Mouse (Mus musculus) midbrain, embryonic 13.5 days (tissue): ENCODE results near the gene Bsn. TPM values are rescaled to one million over a fixed set of nuclear protein-coding genes. Genes with fewer than 3 reads are reported as not detected.

Source experiments
- ATAC-seq: fragments of 200-750 bp; cut with Nextera tagmentation; 2 replicates; pipeline ENCODE4 v1.8.0; 2017; ENCODE audit warnings: mild to moderate bottlenecking, moderate TSS enrichment, moderate library complexity
- H3K27ac ChIP-seq: fragments of 300-500 bp; sonication (generic); 2 replicates; pipeline ENCODE4 v1.5.1; 2015; ENCODE audit warnings: inconsistent platforms, mild to moderate bottlenecking, moderate library complexity
- H3K27me3 ChIP-seq: fragments of 300-500 bp; sonication (generic); 2 replicates; pipeline ENCODE4 v1.6.1; 2015; ENCODE audit warnings: mild to moderate bottlenecking, inconsistent platforms
- H3K36me3 ChIP-seq: fragments of 300-500 bp; sonication (generic); 2 replicates; pipeline ENCODE4 v1.6.1; 2015; ENCODE audit warnings: mild to moderate bottlenecking, inconsistent platforms
- H3K4me1 ChIP-seq: fragments of 300-500 bp; sonication (generic); replicated peaks from 2 replicates; pipeline ENCODE4 v1.6.1; 2015; ENCODE audit warnings: inconsistent platforms
- H3K4me2 ChIP-seq: fragments of 300-500 bp; sonication (generic); replicated peaks from 2 replicates; pipeline ENCODE4 v1.6.1; 2015; ENCODE audit warnings: moderate library complexity, mild to moderate bottlenecking, inconsistent platforms
- H3K4me3 ChIP-seq: fragments of 300-500 bp; sonication (generic); replicated peaks from 2 replicates; pipeline ENCODE4 v1.5.1; 2015; ENCODE audit warnings: mild to moderate bottlenecking, inconsistent platforms
- H3K9ac ChIP-seq: fragments of 300-500 bp; sonication (generic); replicated peaks from 2 replicates; pipeline ENCODE4 v1.6.1; 2015; ENCODE audit warnings: mild to moderate bottlenecking, inconsistent platforms
- H3K9me3 ChIP-seq: fragments of 300-500 bp; sonication (generic); 2 replicates; pipeline ENCODE4 v1.6.1; 2016; ENCODE audit warnings: mild to moderate bottlenecking, inconsistent platforms
- WGBS: fragments of 180-500 bp; shearing (Covaris S2); methylation state at CpG from one replicate; pipeline ENCODE4 v1.1.7; 2015; 5-methylcytosine and 5-hydroxymethylcytosine counted together
- polyA plus RNA-seq: library from polyadenylated mRNA; unstranded; fragments of >200 nt; fragmentation: Nextera tagmentation; extraction: Ambion mirVana; gene quantifications from 2 replicates; pipeline ENCODE4 v1.2.1, GENCODE M21; 2015

Gene Bsn
- polyA plus RNA-seq, 1 experiment from 2014 or later, result 8.0 TPM

DNA sequence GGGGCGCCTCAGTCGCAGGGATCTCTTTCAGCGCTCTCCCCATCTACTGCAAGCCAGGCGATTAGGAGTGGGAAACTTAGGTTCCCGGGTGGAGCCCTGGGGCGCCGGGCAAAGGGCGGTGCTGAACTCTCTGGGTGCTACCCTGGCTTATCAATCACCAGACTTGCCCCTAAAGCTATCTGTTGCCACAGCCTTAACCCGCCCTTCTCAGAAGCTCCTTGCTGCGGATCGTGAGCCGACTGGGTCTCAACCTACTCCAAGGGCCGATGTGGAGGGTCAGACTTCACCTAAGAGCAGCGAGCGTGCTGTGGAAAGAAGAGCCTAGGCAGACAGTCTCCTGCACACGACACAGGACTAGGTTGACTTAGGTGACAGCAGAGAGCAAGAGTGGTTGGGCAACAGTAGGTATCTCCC is 95.2 kb downstream of the Bsn start:
- peak overlapping the region; percentile 65 for H3K27ac ChIP-seq
- H3K36me3 ChIP-seq, result peaks cover 43% of the 10 kb centered on the region
- peak overlapping the region; percentile 59 for H3K4me3 ChIP-seq
- peak overlapping the region; percentile 70 for H3K9ac ChIP-seq
- peaks cover 27% of the 10 kb centered on the region for H3K4me1 ChIP-seq
- peak overlapping the region; percentile 93 for H3K4me2 ChIP-seq
- 0% methylated on average over 16 of the region's 16 CpGs for WGBS
- ATAC-seq, result peak; percentile 30
- no peaks in the 10 kb centered on the region for H3K9me3 ChIP-seq
- no peaks in the 10 kb centered on the region for H3K27me3 ChIP-seq

DNA sequence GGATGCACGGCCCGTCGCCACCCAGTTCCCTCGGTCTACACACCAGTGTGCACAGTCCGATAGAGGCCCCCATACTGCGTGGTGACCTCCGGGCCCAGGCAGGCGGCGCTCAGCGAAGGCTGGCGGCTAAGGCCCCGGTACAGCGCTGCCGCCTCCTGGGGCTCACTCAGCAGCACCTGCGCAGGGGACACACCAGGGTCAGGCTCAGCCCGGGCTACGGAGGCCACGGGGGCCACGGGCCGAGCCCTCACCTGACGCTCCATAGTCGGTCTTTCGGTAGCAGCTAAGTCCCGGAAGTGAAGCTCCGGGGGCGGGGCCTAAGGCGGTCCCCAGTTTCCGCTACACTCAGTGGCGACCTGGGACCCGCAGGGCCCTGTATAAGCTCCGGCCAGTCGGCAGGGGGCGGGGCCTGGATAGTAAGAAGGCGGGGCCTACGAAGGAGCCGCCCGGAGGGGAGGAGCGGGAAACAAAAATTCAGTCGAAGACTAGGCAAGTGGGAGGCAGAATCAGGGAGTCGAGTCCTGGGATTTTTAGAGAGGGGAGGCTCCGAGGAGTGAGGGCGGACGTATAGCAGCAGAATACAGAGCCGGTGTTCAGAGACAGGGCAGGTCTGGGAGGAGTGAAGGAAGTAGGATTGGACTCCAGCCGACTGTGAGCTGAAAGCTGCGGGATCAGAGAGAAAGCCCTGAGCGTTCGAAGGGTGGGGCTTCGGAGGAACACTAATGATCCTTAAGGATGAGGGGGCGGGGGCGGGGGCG is 95.8 kb downstream of the Bsn start, which contains the start of gene Apeh:
Gene Apeh (minus strand): TSS at position 423 of the 758 bp plus-strand sequence.
- Histone ChIP-seq H3K4me1 (peaks cover 27% of the 10 kb centered on the region), H3K4me2 (peak within 1 kb of the TSS; percentile 93), H3K27ac (peak within 1 kb of the TSS; percentile 65), H3K4me3 (peak within 1 kb of the TSS; percentile 59), H3K36me3 (peaks cover 43% of the 10 kb centered on the region), H3K27me3 (no peaks in the 10 kb centered on the region), H3K9ac (peak within 1 kb of the TSS; percentile 70), H3K9me3 (no peaks in the 10 kb centered on the region)
- under 1% methylated on average over 52 of the region's 52 CpGs for WGBS
- peak; percentile 95 for ATAC-seq

DNA sequence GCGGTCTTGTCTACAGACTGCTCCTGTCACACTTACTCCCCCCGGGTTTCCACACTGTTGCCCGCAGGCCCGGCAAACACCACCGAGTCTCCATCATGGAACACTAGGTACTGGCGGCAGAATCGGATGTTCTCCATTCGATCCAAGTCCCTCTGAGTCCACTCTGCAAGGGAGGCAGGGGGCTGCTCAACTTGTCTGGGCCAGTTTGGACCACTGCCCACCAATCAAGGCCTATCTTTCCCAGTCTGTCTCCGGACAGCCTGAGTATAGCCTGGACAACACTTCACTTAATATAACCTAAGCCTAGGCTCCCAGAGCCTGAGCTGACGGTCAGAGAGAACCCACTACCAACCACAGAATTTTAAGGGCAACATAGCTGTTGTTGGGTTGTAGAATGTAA is 96.6 kb downstream of the Bsn start:
- H3K4me3 ChIP-seq, result peak overlapping the region; percentile 59
- peaks cover 27% of the 10 kb centered on the region for H3K4me1 ChIP-seq
- no peaks in the 10 kb centered on the region for H3K9me3 ChIP-seq
- H3K9ac ChIP-seq, result peak overlapping the region; percentile 70
- peaks cover 44% of the 10 kb centered on the region for H3K36me3 ChIP-seq
- 76% methylated on average over 10 of the region's 10 CpGs for WGBS
- H3K27me3 ChIP-seq, result no peaks in the 10 kb centered on the region
- ATAC-seq, result 0 out of 2 replicates have a peak, but pooled peaks have one; percentile 1
- no peak overlapping the region for H3K27ac ChIP-seq
- peak overlapping the region; percentile 93 for H3K4me2 ChIP-seq

GRCm38 (mm10) chr9:108090611-108091120 is 99.5 kb downstream of the Bsn start:
- no peaks in the 10 kb centered on the region for H3K9me3 ChIP-seq
- 95% methylated on average over 7 of the region's 7 CpGs for WGBS
- peaks cover 22% of the 10 kb centered on the region for H3K4me1 ChIP-seq
- ATAC-seq, result no peak
- H3K4me2 ChIP-seq, result no peak overlapping the region
- no peaks in the 10 kb centered on the region for H3K27me3 ChIP-seq
- no peak overlapping the region for H3K9ac ChIP-seq
- H3K36me3 ChIP-seq, result peaks cover 73% of the 10 kb centered on the region
- H3K4me3 ChIP-seq, result no peak overlapping the region
- H3K27ac ChIP-seq, result no peak overlapping the region

GRCm38 (mm10) chr9:108085261-108085660 is 104.9 kb downstream of the Bsn start:
- Histone ChIP-seq H3K9me3 (no peaks in the 10 kb centered on the region), H3K9ac (no peak overlapping the region), H3K27ac (no peak overlapping the region), H3K36me3 (peaks cover 67% of the 10 kb centered on the region), H3K4me2 (no peak overlapping the region), H3K4me1 (peaks cover 6% of the 10 kb centered on the region; the same call in 1 of the 2 replicates), H3K4me3 (no peak overlapping the region), H3K27me3 (peaks cover 43% of the 10 kb centered on the region)
- no peak for ATAC-seq
- WGBS, result 95% methylated on average over 4 of the region's 4 CpGs

DNA sequence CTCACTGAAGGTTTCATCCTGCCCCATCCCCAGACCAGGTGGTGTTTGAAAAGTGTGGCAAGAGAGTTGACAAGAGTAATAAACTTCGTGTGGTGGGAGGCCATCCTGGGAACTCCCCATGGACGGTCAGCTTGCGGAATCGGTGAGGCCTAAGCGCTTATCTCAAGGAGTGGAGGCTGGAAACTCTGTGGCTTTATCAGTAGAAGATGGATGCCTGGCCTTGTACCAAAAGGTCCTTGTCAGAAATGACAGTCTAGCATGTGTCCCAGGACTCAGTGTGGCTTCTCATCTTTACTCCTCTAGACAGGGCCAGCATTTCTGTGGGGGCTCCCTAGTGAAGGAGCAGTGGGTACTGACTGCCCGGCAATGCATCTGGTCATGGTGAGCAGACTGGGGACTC is 106.6 kb downstream of the Bsn start:
- ATAC-seq, result no peak
- H3K36me3 ChIP-seq, result peaks cover 50% of the 10 kb centered on the region
- 84% methylated on average over 6 of the region's 6 CpGs for WGBS

GRCm38 (mm10) chr9:108082988-108083431 is 107.2 kb downstream of the Bsn start, which contains the start of gene Rnf123:
Gene Rnf123 (minus strand): TSS chr9:108083346.
- H3K4me3 ChIP-seq, result 0 out of 2 replicates have a peak within 1 kb of the TSS, but pooled peaks have one; percentile 3
- H3K9ac ChIP-seq, result peak within 1 kb of the TSS; percentile 14; the same call in 1 of the 2 replicates

More for the DNA sequence above, 106.6 kb downstream of the Bsn start:
- Histone ChIP-seq H3K4me1 (peaks cover 15% of the 10 kb centered on the region), H3K9ac (no peak overlapping the region), H3K4me2 (no peak overlapping the region), H3K9me3 (no peaks in the 10 kb centered on the region), H3K27me3 (peaks cover 43% of the 10 kb centered on the region), H3K27ac (no peak overlapping the region), H3K4me3 (no peak overlapping the region)

DNA sequence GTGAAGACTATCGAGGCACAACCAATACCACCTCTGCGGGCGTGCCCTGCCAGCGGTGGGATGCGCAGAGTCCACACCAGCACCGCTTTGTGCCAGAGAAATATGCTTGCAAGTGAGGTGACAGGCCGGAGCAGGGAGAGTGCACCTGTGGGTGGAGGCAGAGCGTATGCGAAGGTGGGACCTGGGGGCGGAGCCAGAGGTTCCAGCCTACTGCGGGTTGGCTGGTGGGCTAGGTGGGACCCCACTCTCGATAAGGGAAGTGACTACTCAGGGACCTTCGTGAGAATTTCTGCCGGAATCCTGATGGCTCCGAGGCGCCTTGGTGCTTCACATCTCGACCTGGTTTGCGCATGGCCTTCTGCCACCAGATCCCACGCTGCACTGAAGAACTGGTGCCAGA is 107.6 kb downstream of the Bsn start:
- Histone ChIP-seq H3K4me2 (0 out of 2 replicates have a peak overlapping the region, but pooled peaks have one; percentile 10), H3K9ac (peak overlapping the region; percentile 14; the same call in 1 of the 2 replicates), H3K36me3 (peaks cover 40% of the 10 kb centered on the region), H3K4me1 (peaks cover 25% of the 10 kb centered on the region), H3K27me3 (peaks cover 43% of the 10 kb centered on the region), H3K4me3 (0 out of 2 replicates have a peak overlapping the region, but pooled peaks have one; percentile 3), H3K27ac (no peak overlapping the region), H3K9me3 (no peaks in the 10 kb centered on the region)
- WGBS, result 9% methylated on average over 19 of the region's 19 CpGs
- ATAC-seq, result no peak

More at GRCm38 (mm10) chr9:108082988-108083431, 107.2 kb downstream of the Bsn start, which contains the start of gene Rnf123:
- H3K27ac ChIP-seq, result no peak within 1 kb of the TSS
- no peaks in the 10 kb centered on the region for H3K9me3 ChIP-seq
- H3K4me1 ChIP-seq, result peaks cover 21% of the 10 kb centered on the region
- no peak for ATAC-seq
- H3K36me3 ChIP-seq, result peaks cover 45% of the 10 kb centered on the region
- 32% methylated on average over 12 of the region's 12 CpGs for whole genome bisulfite sequencing
- 0 out of 2 replicates have a peak within 1 kb of the TSS, but pooled peaks have one; percentile 10 for H3K4me2 ChIP-seq
- peaks cover 43% of the 10 kb centered on the region for H3K27me3 ChIP-seq

GRCm38 (mm10) chr9:108080168-108080567 is 110.0 kb downstream of the Bsn start, which contains the start of gene Mst1:
Gene Mst1 (plus strand): TSS chr9:108080436.
- H3K4me2 ChIP-seq, result peak within 1 kb of the TSS; percentile 95
- peaks cover 16% of the 10 kb centered on the region for H3K36me3 ChIP-seq
- H3K4me1 ChIP-seq, result peaks cover 25% of the 10 kb centered on the region
- peaks cover 43% of the 10 kb centered on the region for H3K27me3 ChIP-seq
- H3K27ac ChIP-seq, result no peak within 1 kb of the TSS; the same call in 1 of the 2 replicates
- H3K9ac ChIP-seq, result peak within 1 kb of the TSS; percentile 99
- ATAC-seq, result no peak
- peak within 1 kb of the TSS; percentile 91 for H3K4me3 ChIP-seq
- H3K9me3 ChIP-seq, result no peaks in the 10 kb centered on the region
- 76% methylated on average over 5 of the region's 5 CpGs for WGBS

GRCm38 (mm10) chr9:108073141-108073930 is 116.8 kb downstream of the Bsn start:
- Histone ChIP-seq H3K4me1 (peaks cover 13% of the 10 kb centered on the region), H3K9ac (0 out of 2 replicates have a peak overlapping the region, but pooled peaks have one; percentile 0), H3K9me3 (no peaks in the 10 kb centered on the region), H3K4me2 (no peak overlapping the region), H3K4me3 (no peak overlapping the region), H3K27ac (no peak overlapping the region), H3K27me3 (no peaks in the 10 kb centered on the region), H3K36me3 (peaks cover 27% of the 10 kb centered on the region)
- no peak for ATAC-seq
- 59% methylated on average over 7 of the region's 7 CpGs for WGBS

DNA sequence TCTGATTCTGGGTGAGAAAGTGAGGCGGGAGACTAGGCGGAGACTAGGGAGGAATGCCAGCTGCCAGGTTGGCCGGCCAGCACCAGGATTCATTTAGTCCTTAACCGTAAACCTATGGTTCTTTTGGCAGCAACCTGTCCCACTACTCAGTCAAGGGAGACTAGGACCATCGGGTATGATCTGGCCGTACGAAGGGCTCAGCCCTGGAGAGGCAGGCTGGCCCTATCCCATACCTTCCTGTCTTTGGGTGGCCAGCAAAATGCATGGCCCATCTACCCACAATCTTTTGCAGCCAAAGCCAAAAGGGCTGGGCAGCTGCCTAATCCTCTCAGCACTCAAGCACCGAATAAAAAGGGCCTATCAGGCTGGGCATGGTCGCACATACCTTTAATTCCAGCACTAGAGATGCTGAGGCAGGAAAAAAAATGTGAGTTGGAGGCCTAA is 117.7 kb downstream of the Bsn start:
- no peaks in the 10 kb centered on the region for H3K27me3 ChIP-seq
- 62% methylated on average over 9 of the region's 9 CpGs for WGBS

More for the DNA sequence above, 117.7 kb downstream of the Bsn start:
- ATAC-seq, result no peak
- Histone ChIP-seq H3K9ac (0 out of 2 replicates have a peak overlapping the region, but pooled peaks have one; percentile 14), H3K4me2 (no peak overlapping the region), H3K36me3 (peaks cover 27% of the 10 kb centered on the region), H3K9me3 (no peaks in the 10 kb centered on the region), H3K27ac (no peak overlapping the region), H3K4me3 (no peak overlapping the region), H3K4me1 (peaks cover 8% of the 10 kb centered on the region; the same call in 1 of the 2 replicates)
